Mouse (Mus musculus): ENCODE data around the gene Cep95. TPM values are rescaled to one million over a fixed set of nuclear protein-coding genes. Genes with fewer than 3 reads are reported as not detected.
"Not testable (repeated sequence)": the region's sequence is repeated elsewhere in the genome, so short reads cannot be mapped to it uniquely, and the experiment has no call there.

Gene Cep95
- polyA plus RNA-seq, 1 experiment, result 26.6 TPM

DNA sequence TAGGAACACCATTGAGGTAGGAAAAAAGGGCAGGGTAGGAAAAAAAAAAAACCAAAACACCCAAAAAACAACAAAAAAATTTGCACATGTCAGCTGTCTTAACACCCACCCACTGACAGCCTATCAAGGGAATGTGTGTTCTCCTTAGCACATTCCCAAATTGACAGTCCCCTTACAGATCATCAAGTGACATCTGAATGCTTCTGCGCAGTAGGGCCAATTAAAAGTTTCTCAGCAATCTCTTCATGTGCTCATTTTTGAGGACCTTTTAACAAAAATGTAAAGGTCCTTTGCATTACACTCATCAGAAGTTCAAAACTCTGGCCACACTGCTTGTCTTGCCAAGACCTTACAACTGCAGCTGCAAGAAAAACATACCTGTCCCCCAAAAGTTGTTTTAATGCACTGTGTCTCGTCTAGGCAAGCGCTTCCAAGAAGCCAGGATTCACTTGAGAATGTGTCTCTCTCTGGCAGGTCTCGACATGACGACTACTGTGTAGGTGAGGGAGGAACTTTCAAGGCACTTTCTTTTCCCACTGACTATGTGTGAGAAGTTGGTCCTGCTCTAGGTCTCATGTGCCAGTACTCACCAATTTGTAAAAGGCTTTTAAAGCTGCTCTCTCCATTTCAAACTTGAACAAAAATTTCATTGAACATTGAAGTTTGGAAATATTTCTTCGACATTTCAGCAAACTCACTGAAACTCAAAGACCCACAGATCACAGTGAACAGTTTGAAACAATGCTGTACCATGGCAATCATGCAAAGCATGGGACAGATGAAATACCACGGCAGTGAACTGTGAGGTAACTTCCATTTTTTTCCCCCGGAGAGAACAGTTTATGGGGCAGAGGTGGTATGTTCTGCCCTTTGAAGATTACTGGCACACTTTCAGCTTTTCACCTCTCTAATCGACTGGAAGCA lies 5.9 kb upstream of the Cep95 start:
- Histone ChIP-seq H3K4me1 (ENCODE audit: control insufficient read depth, insufficient read depth, low read length) (peaks cover 5% of the 10 kb centered on the region; the same call in 1 of the 2 replicates), H3K27ac (ENCODE audit: insufficient read depth, low read depth, low read length) (no peak overlapping the region), H3K4me3 (ENCODE audit: insufficient read depth, low read length) (no peak overlapping the region)
- TF ChIP-seq CTCF (IDR thresholded peaks at IDR 0.05; ENCODE audit: low read depth, low read length) (no peak), POLR2A (IDR thresholded peaks at IDR 0.05; ENCODE audit: borderline replicate concordance, low read depth, low read length) (no peak)

DNA sequence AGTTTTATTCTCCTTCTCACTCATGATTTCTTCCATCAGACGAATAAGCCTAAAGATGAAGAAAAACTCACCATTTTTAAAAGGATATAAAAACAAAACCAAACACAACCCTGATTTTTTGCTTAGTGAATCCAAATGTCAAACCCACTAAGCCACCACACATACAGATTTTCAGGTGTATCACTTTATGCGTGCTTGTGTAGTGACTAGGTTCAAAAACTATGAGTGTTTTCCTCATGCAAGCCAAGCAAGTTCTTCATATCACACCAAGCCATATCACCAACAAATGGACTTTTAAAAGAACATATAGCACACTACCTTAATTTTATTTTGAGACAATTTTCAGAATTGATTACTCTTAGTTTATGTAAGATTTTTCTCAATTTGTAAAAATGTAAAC lies 4.6 kb upstream of the Cep95 start:
- no peak for TF ChIP-seq CTCF (IDR thresholded peaks at IDR 0.05; ENCODE audit: low read depth, low read length)
- no peak for TF ChIP-seq POLR2A (IDR thresholded peaks at IDR 0.05; ENCODE audit: borderline replicate concordance, low read depth, low read length)
- Histone ChIP-seq H3K4me3 (ENCODE audit: insufficient read depth, low read length) (no peak overlapping the region), H3K4me1 (ENCODE audit: control insufficient read depth, insufficient read depth, low read length) (peaks cover 5% of the 10 kb centered on the region; the same call in 1 of the 2 replicates), H3K27ac (ENCODE audit: insufficient read depth, low read depth, low read length) (no peak overlapping the region)

DNA sequence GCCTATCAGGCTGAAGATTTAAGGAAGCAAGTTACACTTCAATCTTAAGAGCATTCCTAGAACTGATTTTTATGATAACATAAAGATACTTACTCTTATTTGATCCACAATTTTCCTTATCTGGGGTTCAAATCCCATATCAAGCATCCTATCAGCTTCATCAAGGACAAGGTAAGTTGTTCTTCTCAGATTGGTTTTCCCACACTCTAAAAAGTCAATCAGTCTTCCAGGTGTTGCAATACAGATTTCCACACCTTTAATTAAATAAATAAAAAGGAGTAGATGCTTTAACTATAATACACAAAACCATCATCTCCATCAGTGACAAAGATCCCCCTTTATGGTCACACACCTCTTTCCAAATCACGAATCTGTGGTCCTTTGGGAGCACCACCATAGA lies 4.0 kb upstream of the Cep95 start:
- H3K4me3 ChIP-seq (ENCODE audit: insufficient read depth, low read length), result no peak overlapping the region; the same call in 1 of the 2 replicates
- no peak overlapping the region for H3K27ac ChIP-seq (ENCODE audit: insufficient read depth, low read depth, low read length)
- TF ChIP-seq POLR2A (IDR thresholded peaks at IDR 0.05; ENCODE audit: borderline replicate concordance, low read depth, low read length) (no peak), CTCF (IDR thresholded peaks at IDR 0.05; ENCODE audit: low read depth, low read length) (no peak)
- peaks cover 5% of the 10 kb centered on the region; the same call in 1 of the 2 replicates for H3K4me1 ChIP-seq (ENCODE audit: control insufficient read depth, insufficient read depth, low read length)

DNA sequence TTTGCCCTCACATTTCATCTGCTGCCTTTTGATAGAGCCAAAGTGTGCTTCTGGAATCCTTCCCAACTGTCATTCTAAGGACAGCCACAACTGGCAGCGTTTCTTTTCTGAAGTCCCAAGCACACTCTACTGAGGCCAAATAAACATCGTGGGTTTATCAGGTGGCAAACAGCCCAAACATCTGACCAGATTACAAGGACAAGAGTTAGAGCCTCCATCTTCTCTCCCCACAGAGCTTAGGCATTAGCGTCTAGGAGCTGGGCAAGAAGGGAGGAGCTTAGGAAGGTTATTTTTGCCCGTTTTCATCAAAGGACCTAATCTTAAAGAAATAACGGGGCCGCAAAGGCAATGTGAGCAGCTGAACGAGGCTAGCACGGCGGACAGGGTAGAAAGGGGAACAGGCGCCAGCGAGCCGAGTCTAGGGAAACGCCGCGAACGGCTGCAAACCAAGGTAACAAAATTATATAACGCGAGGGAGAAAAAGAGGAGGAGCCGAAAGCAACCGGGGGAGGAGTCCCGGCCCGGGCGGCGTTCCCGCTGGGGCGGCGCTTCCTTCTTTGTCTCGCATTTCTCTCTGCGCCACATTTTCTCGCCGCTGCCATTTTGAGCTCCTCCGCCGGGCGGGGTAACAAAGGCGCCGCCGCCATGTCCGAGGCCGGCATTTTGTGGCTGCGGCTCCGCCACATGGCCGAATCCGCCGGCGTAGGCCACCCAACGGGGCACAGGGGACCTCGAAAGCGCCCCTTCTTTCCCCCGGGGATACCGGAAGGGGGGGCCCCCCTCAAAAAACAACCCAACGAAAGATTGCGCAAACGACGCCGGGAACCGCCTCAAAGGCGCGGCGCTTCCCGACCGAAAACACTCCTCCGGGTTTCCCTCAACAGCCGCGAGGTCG lies 1.7 kb upstream of the Cep95 start:
- TF ChIP-seq CTCF (IDR thresholded peaks at IDR 0.05; ENCODE audit: low read depth, low read length), result no peak
- TF ChIP-seq POLR2A (IDR thresholded peaks at IDR 0.05; ENCODE audit: borderline replicate concordance, low read depth, low read length), result no peak; the same call in 1 of the 2 replicates
- Histone ChIP-seq H3K27ac (ENCODE audit: insufficient read depth, low read depth, low read length) (peak overlapping the region; percentile 96), H3K4me1 (ENCODE audit: control insufficient read depth, insufficient read depth, low read length) (peaks cover 3% of the 10 kb centered on the region; the same call in 1 of the 2 replicates)

DNA sequence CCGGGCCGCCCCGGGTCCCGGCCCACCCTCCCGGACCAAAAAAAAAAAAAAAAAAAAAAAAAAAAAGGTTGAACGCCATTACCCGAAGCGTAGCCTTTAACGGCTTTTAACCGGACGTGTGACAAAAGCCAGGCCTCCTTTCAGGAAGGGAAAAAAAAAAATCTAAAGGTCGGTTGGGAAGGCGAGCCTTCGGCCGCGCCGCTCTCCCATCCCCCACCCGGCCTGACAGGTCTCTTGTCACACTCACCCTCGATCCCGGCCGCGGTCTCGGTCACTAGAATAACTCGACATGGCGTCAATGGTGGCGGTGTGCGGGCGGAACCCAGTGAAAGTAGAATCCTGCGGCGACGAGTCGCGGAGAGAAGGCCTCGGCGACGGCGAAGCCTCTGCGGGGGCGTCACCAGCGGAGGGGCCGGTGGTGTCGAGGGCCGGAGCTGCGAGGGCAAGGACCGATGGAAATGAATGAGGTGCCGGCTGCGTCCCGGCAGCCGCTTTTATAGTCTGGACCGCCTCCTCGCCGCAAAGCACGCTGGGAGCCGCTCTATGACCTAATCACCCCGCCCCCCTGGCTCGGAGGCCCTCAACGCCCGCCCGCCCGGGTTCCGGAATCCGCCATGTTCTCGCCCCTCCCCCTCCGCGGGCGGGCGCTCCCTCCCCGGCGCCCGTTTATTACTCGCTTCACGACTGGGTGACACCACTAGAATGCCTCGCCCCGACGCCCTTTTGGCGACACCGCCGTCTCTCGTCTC lies 852 bp upstream of the Cep95 start:
- H3K4me1 ChIP-seq (ENCODE audit: control insufficient read depth, insufficient read depth, low read length), result peaks cover 3% of the 10 kb centered on the region; the same call in 1 of the 2 replicates
- H3K4me3 ChIP-seq (ENCODE audit: insufficient read depth, low read length), result peak overlapping the region; percentile 83
- TF ChIP-seq CTCF (IDR thresholded peaks at IDR 0.05; ENCODE audit: low read depth, low read length) (no peak), POLR2A (IDR thresholded peaks at IDR 0.05; ENCODE audit: borderline replicate concordance, low read depth, low read length) (peak; percentile 90)
- peak overlapping the region; percentile 96 for H3K27ac ChIP-seq (ENCODE audit: insufficient read depth, low read depth, low read length)

More for the DNA sequence above, 1.7 kb upstream of the Cep95 start:
- H3K4me3 ChIP-seq (ENCODE audit: insufficient read depth, low read length), result peak overlapping the region; percentile 81

DNA sequence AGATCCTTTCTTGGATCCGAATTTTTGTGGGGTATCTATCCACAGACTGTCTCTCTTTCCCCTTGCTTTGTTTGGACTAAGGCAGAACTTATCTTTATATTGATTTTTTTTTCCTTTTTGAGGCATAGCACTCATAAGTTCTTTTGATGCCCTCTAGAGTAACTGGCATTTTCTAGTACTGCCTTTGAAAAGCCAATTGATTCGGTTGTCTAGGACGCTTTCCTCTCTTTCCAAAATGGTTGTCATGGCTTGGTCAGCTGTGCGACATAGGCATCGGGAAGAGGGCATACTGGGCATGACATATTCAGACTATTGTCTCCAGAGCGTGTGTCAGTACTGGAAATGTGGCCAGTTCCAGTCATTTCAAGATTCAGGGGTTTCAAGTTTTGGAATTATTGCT lies 597 bp downstream of the Cep95 start:
- peak overlapping the region; percentile 96 for H3K27ac ChIP-seq (ENCODE audit: insufficient read depth, low read depth, low read length)
- peaks cover 3% of the 10 kb centered on the region; the same call in 1 of the 2 replicates for H3K4me1 ChIP-seq (ENCODE audit: control insufficient read depth, insufficient read depth, low read length)
- peak overlapping the region; percentile 83 for H3K4me3 ChIP-seq (ENCODE audit: insufficient read depth, low read length)
- no peak for TF ChIP-seq POLR2A (IDR thresholded peaks at IDR 0.05; ENCODE audit: borderline replicate concordance, low read depth, low read length)
- TF ChIP-seq CTCF (IDR thresholded peaks at IDR 0.05; ENCODE audit: low read depth, low read length), result no peak

DNA sequence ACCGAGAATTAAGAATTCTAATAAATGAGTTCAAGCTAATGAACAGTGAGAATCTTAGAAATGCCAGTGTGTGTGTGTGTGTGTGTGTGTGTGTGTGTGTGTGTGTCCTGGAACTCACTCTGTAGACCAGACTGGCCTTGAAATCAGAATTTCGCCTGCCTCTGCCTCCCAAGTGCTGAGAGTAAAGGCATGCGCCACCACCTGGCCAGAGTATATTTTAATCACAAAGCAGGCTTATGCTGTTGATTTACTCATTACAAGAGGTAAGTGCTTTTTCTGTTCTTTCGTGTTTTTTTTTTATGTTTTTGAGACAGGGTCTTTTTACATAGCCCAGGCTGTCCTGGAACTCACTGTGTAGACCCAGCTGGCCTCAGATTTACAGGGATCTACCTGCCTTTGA lies 4.8 kb downstream of the Cep95 start:
- H3K27ac ChIP-seq (ENCODE audit: insufficient read depth, low read depth, low read length), result no peak overlapping the region
- H3K4me3 ChIP-seq (ENCODE audit: insufficient read depth, low read length), result no peak overlapping the region
- TF ChIP-seq CTCF (IDR thresholded peaks at IDR 0.05; ENCODE audit: low read depth, low read length) (no peak), POLR2A (IDR thresholded peaks at IDR 0.05; ENCODE audit: borderline replicate concordance, low read depth, low read length) (no peak)
- peaks cover 6% of the 10 kb centered on the region for H3K4me1 ChIP-seq (ENCODE audit: control insufficient read depth, insufficient read depth, low read length)

DNA sequence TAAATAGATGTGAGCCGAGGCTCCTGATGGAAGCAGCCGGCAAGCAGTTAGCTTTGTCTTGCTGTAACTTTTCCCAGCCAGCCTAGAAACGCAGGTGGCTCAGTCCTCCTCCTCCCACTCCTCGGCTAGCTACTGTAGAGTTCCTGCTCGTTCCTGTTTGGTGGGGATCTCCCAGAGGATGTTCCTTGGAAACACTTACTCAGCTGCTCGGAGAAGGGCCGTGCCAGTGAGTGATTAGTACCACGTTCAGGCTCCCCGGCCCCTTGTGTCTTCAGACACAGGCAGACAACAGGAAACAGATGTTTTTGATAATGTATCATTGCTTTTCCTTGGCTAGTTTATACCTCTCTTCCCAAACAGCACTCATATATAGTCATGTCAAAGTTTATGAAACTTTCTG lies 6.6 kb downstream of the Cep95 start:
- TF ChIP-seq CTCF (IDR thresholded peaks at IDR 0.05; ENCODE audit: low read depth, low read length) (no peak), POLR2A (IDR thresholded peaks at IDR 0.05; ENCODE audit: borderline replicate concordance, low read depth, low read length) (no peak)
- Histone ChIP-seq H3K27ac (ENCODE audit: insufficient read depth, low read depth, low read length) (no peak overlapping the region), H3K4me3 (ENCODE audit: insufficient read depth, low read length) (no peak overlapping the region), H3K4me1 (ENCODE audit: control insufficient read depth, insufficient read depth, low read length) (peaks cover 6% of the 10 kb centered on the region)

DNA sequence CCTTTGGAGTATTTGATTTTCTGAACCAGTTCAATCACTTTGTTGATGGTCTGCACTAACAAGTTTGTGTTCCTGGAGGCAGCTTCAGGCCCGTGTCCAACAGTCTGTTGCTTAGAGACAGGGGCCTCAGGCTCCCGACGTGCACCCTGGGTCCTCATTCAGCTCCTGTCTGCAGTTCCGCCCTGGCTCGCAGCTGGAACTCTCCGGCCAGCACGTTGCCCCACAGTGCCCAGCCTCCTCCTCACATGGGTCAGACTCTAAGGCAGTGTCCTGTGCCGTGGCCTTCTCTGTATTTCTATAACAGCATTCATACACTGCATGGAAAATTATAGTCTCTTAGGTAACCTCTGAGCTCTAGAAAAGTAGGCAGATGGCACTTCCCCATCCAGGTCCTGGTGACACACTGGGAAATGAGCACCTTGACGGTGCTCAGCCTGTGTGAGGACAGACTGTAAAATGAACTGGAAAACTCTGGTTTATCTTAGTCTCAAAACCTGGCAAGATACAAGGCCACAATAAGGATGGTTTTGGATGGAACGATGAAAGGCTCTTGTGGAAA lies 13.1 kb downstream of the Cep95 start:
- H3K4me3 ChIP-seq (ENCODE audit: insufficient read depth, low read length), result no peak overlapping the region

DNA sequence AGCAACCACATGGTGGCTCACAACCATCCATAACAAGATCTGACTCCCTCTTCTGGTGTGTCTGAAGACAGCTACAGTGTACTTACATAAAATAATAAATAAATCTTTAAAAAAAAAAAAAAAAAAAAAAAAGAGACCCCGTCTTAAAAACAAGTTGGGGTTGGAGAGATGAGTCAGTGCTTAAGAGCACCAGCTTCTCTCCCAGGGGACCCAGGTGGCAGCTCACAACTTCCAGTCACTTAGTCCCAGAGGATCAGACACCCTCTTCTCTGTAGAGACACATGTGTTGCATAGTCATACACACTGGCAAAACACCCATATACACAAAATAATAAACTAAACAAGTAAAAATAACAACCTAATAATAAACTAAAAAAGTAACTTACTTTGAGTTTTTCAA lies 18.4 kb downstream of the Cep95 start:
- not testable (repeated sequence) for H3K4me1 ChIP-seq (ENCODE audit: control insufficient read depth, insufficient read depth, low read length); H3K4me3 ChIP-seq (ENCODE audit: insufficient read depth, low read length); H3K27ac ChIP-seq (ENCODE audit: insufficient read depth, low read depth, low read length)

More for the DNA sequence above, 13.1 kb downstream of the Cep95 start:
- TF ChIP-seq POLR2A (IDR thresholded peaks at IDR 0.05; ENCODE audit: borderline replicate concordance, low read depth, low read length) (no peak), CTCF (IDR thresholded peaks at IDR 0.05; ENCODE audit: low read depth, low read length) (no peak)
- peaks cover 9% of the 10 kb centered on the region for H3K4me1 ChIP-seq (ENCODE audit: control insufficient read depth, insufficient read depth, low read length)
- H3K27ac ChIP-seq (ENCODE audit: insufficient read depth, low read depth, low read length), result no peak overlapping the region

All from bone marrow macrophage, adult 2 months (primary cell).